Mouse (Mus musculus): ENCODE results near the gene Psmg3. TPM values are rescaled to one million over a fixed set of nuclear protein-coding genes. Genes with fewer than 3 reads are reported as not detected.
A peak's percentile ranks its signal among the peaks of the same experiment; 100 is the strongest.

Gene Psmg3
- polyA plus RNA-seq, 1 experiment from 2014 or later = 78.8 TPM

- H3K9ac ChIP-seq = no peak overlapping the region
- H3K4me3 ChIP-seq (ENCODE audit: low read depth, low read length) = no peak overlapping the region
- H3K27me3 ChIP-seq (ENCODE audit: insufficient read depth, low read length) = peaks cover 12% of the 10 kb centered on the region
- TF ChIP-seq CTCF (IDR thresholded peaks at IDR 0.05; ENCODE audit: low read depth) = peak; percentile 31; the same call in 1 of the 2 replicates
- no peak for ATAC-seq (ENCODE audit: insufficient read depth)
- WGBS = 65% methylated on average over 4 of the region's 4 CpGs
- no peak overlapping the region for H3K4me2 ChIP-seq
- H3K9me3 ChIP-seq (ENCODE audit: low read depth, low read length) = no peaks in the 10 kb centered on the region
- no peaks in the 10 kb centered on the region for H3K36me3 ChIP-seq (ENCODE audit: insufficient read depth)
- H3K27ac ChIP-seq (ENCODE audit: low read depth) = no peak overlapping the region
- H3K4me1 ChIP-seq (ENCODE audit: insufficient read depth) = no peaks in the 10 kb centered on the region
- no peak for DNase-seq
These were observed 17.3 kb downstream of the Psmg3 start for GRCm38 (mm10) chr5:139809397-139809796.

GRCm38 (mm10) chr5:139805924-139806323 lies 20.8 kb downstream of the Psmg3 start:
- Histone ChIP-seq H3K27me3 (ENCODE audit: insufficient read depth, low read length) (no peaks in the 10 kb centered on the region), H3K36me3 (ENCODE audit: insufficient read depth) (peaks cover 9% of the 10 kb centered on the region), H3K9ac (no peak overlapping the region), H3K4me3 (ENCODE audit: low read depth, low read length) (no peak overlapping the region), H3K9me3 (ENCODE audit: low read depth, low read length) (no peaks in the 10 kb centered on the region), H3K4me1 (ENCODE audit: insufficient read depth) (0 out of 2 replicates have a peak, but pooled peaks cover 7% of the 10 kb centered on the region), H3K27ac (ENCODE audit: low read depth) (no peak overlapping the region), H3K4me2 (no peak overlapping the region)
- WGBS = 84% methylated on average over 8 of the region's 8 CpGs
- ATAC-seq (ENCODE audit: insufficient read depth) (no peak), DNase-seq (no peak)
- no peak for TF ChIP-seq CTCF (IDR thresholded peaks at IDR 0.05; ENCODE audit: low read depth)

GRCm38 (mm10) chr5:139804573-139805111 lies 22.0 kb downstream of the Psmg3 start:
- H3K9me3 ChIP-seq (ENCODE audit: low read depth, low read length) = no peaks in the 10 kb centered on the region
- 0 out of 2 replicates have a peak, but pooled peaks have one; percentile 16 for ATAC-seq (ENCODE audit: insufficient read depth)
- 77% methylated on average over 11 of the region's 11 CpGs for WGBS
- H3K9ac ChIP-seq = 0 out of 2 replicates have a peak overlapping the region, but pooled peaks have one; percentile 13
- peak overlapping the region; percentile 44; the same call in 1 of the 2 replicates for H3K4me2 ChIP-seq
- H3K4me3 ChIP-seq (ENCODE audit: low read depth, low read length) = no peak overlapping the region
- peaks cover 22% of the 10 kb centered on the region for H3K36me3 ChIP-seq (ENCODE audit: insufficient read depth)
- H3K27ac ChIP-seq (ENCODE audit: low read depth) = peak overlapping the region; percentile 69; the same call in 1 of the 2 replicates
- no peaks in the 10 kb centered on the region for H3K27me3 ChIP-seq (ENCODE audit: insufficient read depth, low read length)
- H3K4me1 ChIP-seq (ENCODE audit: insufficient read depth) = 0 out of 2 replicates have a peak, but pooled peaks cover 7% of the 10 kb centered on the region
- no peak for DNase-seq
- TF ChIP-seq CTCF (IDR thresholded peaks at IDR 0.05; ENCODE audit: low read depth) = no peak

GRCm38 (mm10) chr5:139804107-139804551 lies 22.6 kb downstream of the Psmg3 start:
- Histone ChIP-seq H3K4me2 (peak overlapping the region; percentile 44), H3K27ac (ENCODE audit: low read depth) (peak overlapping the region; percentile 69), H3K4me3 (ENCODE audit: low read depth, low read length) (no peak overlapping the region), H3K9ac (peak overlapping the region; percentile 13), H3K36me3 (ENCODE audit: insufficient read depth) (peaks cover 24% of the 10 kb centered on the region), H3K9me3 (ENCODE audit: low read depth, low read length) (no peaks in the 10 kb centered on the region), H3K27me3 (ENCODE audit: insufficient read depth, low read length) (no peaks in the 10 kb centered on the region), H3K4me1 (ENCODE audit: insufficient read depth) (0 out of 2 replicates have a peak, but pooled peaks cover 7% of the 10 kb centered on the region)
- DNase-seq (peak; percentile 44), ATAC-seq (ENCODE audit: insufficient read depth) (peak; percentile 77)
- peak; percentile 29; the same call in 1 of the 2 replicates for TF ChIP-seq CTCF (IDR thresholded peaks at IDR 0.05; ENCODE audit: low read depth)
- WGBS = 4% methylated on average over 6 of the region's 6 CpGs

- Histone ChIP-seq H3K9me3 (ENCODE audit: low read depth, low read length) (no peaks in the 10 kb centered on the region), H3K36me3 (ENCODE audit: insufficient read depth) (peaks cover 24% of the 10 kb centered on the region), H3K27me3 (ENCODE audit: insufficient read depth, low read length) (no peaks in the 10 kb centered on the region), H3K4me2 (peak overlapping the region; percentile 44), H3K4me3 (ENCODE audit: low read depth, low read length) (no peak overlapping the region), H3K27ac (ENCODE audit: low read depth) (peak overlapping the region; percentile 69), H3K4me1 (ENCODE audit: insufficient read depth) (peaks cover 11% of the 10 kb centered on the region), H3K9ac (peak overlapping the region; percentile 13; the same call in 1 of the 2 replicates)
- TF ChIP-seq CTCF (IDR thresholded peaks at IDR 0.05; ENCODE audit: low read depth) = peak; percentile 41; the same call in 1 of the 2 replicates
- DNase-seq = peak; percentile 76
- WGBS = 6% methylated on average over 12 of the region's 12 CpGs
- ATAC-seq (ENCODE audit: insufficient read depth) = peak; percentile 74
These were observed 23.0 kb downstream of the Psmg3 start for GRCm38 (mm10) chr5:139803601-139804102.

GRCm38 (mm10) chr5:139803165-139803564 lies 23.5 kb downstream of the Psmg3 start:
- H3K4me1 ChIP-seq (ENCODE audit: insufficient read depth) = peaks cover 16% of the 10 kb centered on the region
- no peak for TF ChIP-seq CTCF (IDR thresholded peaks at IDR 0.05; ENCODE audit: low read depth)
- H3K27me3 ChIP-seq (ENCODE audit: insufficient read depth, low read length) = no peaks in the 10 kb centered on the region
- H3K4me2 ChIP-seq = no peak overlapping the region
- H3K4me3 ChIP-seq (ENCODE audit: low read depth, low read length) = no peak overlapping the region
- 74% methylated on average over 8 of the region's 8 CpGs for WGBS
- DNase-seq (no peak), ATAC-seq (ENCODE audit: insufficient read depth) (no peak)
- H3K9me3 ChIP-seq (ENCODE audit: low read depth, low read length) = no peaks in the 10 kb centered on the region
- peaks cover 24% of the 10 kb centered on the region for H3K36me3 ChIP-seq (ENCODE audit: insufficient read depth)
- H3K27ac ChIP-seq (ENCODE audit: low read depth) = no peak overlapping the region
- H3K9ac ChIP-seq = no peak overlapping the region

GRCm38 (mm10) chr5:139801880-139802279 lies 24.8 kb downstream of the Psmg3 start:
- H3K4me2 ChIP-seq = no peak overlapping the region
- H3K36me3 ChIP-seq (ENCODE audit: insufficient read depth) = peaks cover 24% of the 10 kb centered on the region
- H3K9ac ChIP-seq = no peak overlapping the region
- H3K4me1 ChIP-seq (ENCODE audit: insufficient read depth) = peaks cover 29% of the 10 kb centered on the region
- no peak for DNase-seq
- no peaks in the 10 kb centered on the region for H3K27me3 ChIP-seq (ENCODE audit: insufficient read depth, low read length)
- no peaks in the 10 kb centered on the region for H3K9me3 ChIP-seq (ENCODE audit: low read depth, low read length)
- no peak for TF ChIP-seq CTCF (IDR thresholded peaks at IDR 0.05; ENCODE audit: low read depth)
- H3K27ac ChIP-seq (ENCODE audit: low read depth) = no peak overlapping the region
- H3K4me3 ChIP-seq (ENCODE audit: low read depth, low read length) = no peak overlapping the region
- 89% methylated on average over 10 of the region's 10 CpGs for WGBS
- ATAC-seq (ENCODE audit: insufficient read depth) = no peak
